Mouse (Mus musculus): ENCODE data around the gene Olfr1344. TPM values are rescaled to one million over a fixed set of nuclear protein-coding genes. Genes with fewer than 3 reads are reported as not detected.

The Olfr1344 gene
- polyA plus RNA-seq (2015; fragmentation: Nextera tagmentation; extraction: Ambion mirVana): not detected in 2 replicates

DNA sequence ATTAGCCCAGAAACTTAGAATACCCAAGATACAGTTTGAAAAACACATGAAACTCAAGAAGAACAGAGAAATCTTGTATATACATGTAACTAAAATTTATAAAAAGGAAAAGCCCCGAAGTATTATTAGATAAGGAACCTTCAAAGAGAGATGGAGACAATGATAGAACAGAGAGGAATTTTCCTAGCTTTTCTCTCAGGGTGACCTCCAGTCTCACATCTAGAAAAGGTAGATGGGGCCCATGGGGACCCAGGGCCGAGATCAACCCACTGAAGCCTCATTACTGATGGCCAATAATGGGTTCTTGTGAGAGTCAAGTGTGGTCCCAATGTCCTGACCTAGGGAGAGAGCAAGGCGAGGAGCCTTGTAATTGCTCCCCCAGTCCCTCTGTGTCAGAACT is at the start of gene Olfr1344:
Olfr1344 (plus strand) TSS at position 301 of the 400 bp plus-strand sequence.
- Histone ChIP-seq H3K4me3 (replicated peaks) (no peak within 1 kb of the TSS), H3K27me3 (no peaks in the 10 kb centered on the region), H3K9ac (no peak within 1 kb of the TSS), H3K36me3 (no peaks in the 10 kb centered on the region), H3K9me3 (replicated peaks) (no peaks in the 10 kb centered on the region), H3K27ac (no peak within 1 kb of the TSS), H3K4me2 (no peak within 1 kb of the TSS), H3K4me1 (replicated peaks) (no peaks in the 10 kb centered on the region)
- WGBS (ENCODE audit: insufficient replicate concordance): 41% methylated on average over 3 of the region's 3 CpGs
- DNase-seq: no peak
- no peak for ATAC-seq (ENCODE audit: low read depth)

- DNase-seq: no peak
- no peak for ATAC-seq (ENCODE audit: low read depth)
- Histone ChIP-seq H3K9me3 (replicated peaks) (no peaks in the 10 kb centered on the region), H3K9ac (no peak overlapping the region), H3K4me3 (replicated peaks) (no peak overlapping the region), H3K27ac (no peak overlapping the region), H3K36me3 (peaks cover 8% of the 10 kb centered on the region; the same call in 1 of the 2 replicates), H3K4me2 (no peak overlapping the region), H3K27me3 (no peaks in the 10 kb centered on the region), H3K4me1 (replicated peaks) (peaks cover 2% of the 10 kb centered on the region)
- WGBS (ENCODE audit: insufficient replicate concordance): 73% methylated on average over 5 of the region's 5 CpGs
These were observed 49.5 kb upstream of the Olfr1344 start for GRCm38 (mm10) chr7:6388971-6389370.

DNA sequence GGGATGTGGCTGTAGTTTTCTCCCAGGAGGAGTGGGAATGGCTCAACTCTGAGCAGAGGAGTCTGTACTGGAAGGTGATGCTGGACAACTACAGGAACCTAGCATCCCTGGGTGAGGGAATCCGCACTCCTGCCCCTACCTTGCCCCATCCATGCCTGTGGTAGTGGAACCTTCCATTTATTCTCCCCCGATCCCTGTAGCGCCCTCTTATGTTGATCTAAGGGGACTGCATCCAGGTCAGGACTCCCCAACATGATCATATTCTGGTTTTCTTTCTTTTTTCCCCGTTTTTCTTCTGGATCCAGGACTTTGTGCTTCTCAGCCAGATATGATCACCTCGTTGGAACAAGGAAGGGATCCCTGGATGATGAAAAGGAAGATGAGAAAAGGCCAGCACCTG is 49.0 kb upstream of the Olfr1344 start:
- no peaks in the 10 kb centered on the region for H3K27me3 ChIP-seq
- H3K4me2 ChIP-seq: no peak overlapping the region
- H3K9ac ChIP-seq: no peak overlapping the region
- no peak overlapping the region for H3K27ac ChIP-seq
- ATAC-seq (ENCODE audit: low read depth): no peak
- H3K4me3 ChIP-seq (replicated peaks): no peak overlapping the region
- peaks cover 8% of the 10 kb centered on the region for H3K36me3 ChIP-seq
- no peaks in the 10 kb centered on the region for H3K9me3 ChIP-seq (replicated peaks)
- H3K4me1 ChIP-seq (replicated peaks): no peaks in the 10 kb centered on the region; the same call in 1 of the 2 replicates
- 51% methylated on average over 5 of the region's 5 CpGs for WGBS (ENCODE audit: insufficient replicate concordance)
- no peak for DNase-seq

DNA sequence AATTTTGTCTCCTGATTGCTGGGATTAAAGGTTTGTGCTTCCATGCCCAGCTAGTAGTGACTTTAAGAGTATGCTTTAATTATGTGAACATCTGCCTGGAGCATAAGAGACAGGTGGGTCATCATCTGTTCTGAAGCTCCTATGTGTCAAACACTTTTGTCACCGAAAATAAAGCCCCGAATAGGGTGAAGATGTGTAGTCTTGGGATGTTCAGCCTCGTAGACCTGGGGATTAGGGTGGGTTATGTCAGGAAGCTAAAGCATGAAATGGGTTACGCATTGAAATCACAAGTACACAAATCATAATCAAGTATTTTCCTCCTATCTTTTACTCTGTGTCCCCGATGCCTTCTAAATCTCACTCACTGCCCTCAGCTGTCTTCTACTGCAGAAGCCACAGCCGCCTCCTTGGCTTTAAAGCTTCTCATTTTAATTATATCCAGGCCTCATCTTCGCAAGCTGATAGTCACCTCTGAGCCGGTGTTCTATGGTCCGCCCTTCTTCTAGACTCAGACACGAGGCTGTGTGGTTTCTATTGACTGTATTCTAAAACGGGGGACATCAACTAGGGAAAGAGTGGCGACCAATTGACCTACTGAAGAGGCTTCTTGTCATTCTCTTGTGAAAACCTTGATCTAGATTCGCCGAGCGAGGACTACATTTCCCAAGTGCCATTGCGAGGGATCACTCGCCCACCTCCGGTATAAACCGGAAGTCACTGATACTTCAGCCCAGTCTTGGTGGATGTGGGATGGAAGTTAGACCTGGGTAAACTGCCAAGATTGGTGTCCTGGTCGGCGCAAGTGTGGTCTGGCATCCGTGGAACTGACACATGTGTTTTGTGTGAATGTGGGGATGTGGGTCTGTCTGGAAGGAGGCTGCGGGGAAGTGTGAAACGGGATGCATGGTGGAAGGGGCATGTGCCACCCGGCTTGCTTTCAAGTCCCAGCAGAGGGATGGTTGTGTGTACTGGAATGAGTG is 40.2 kb upstream of the Olfr1344 start, which contains the start of gene Smim17:
Smim17 (plus strand) TSS at position 720 of the 980 bp plus-strand sequence.
- Histone ChIP-seq H3K4me3 (replicated peaks) (peak within 1 kb of the TSS; percentile 56), H3K27me3 (no peaks in the 10 kb centered on the region), H3K36me3 (peaks cover 5% of the 10 kb centered on the region; the same call in 1 of the 2 replicates), H3K9ac (peak within 1 kb of the TSS; percentile 47; the same call in 1 of the 2 replicates), H3K9me3 (replicated peaks) (no peaks in the 10 kb centered on the region), H3K27ac (no peak within 1 kb of the TSS), H3K4me2 (peak within 1 kb of the TSS; percentile 66), H3K4me1 (replicated peaks) (peaks cover 4% of the 10 kb centered on the region; the same call in 1 of the 2 replicates)
- DNase-seq (peak; percentile 22), ATAC-seq (ENCODE audit: low read depth) (peak; percentile 68)
- WGBS (ENCODE audit: insufficient replicate concordance): 23% methylated on average over 25 of the region's 25 CpGs

DNA sequence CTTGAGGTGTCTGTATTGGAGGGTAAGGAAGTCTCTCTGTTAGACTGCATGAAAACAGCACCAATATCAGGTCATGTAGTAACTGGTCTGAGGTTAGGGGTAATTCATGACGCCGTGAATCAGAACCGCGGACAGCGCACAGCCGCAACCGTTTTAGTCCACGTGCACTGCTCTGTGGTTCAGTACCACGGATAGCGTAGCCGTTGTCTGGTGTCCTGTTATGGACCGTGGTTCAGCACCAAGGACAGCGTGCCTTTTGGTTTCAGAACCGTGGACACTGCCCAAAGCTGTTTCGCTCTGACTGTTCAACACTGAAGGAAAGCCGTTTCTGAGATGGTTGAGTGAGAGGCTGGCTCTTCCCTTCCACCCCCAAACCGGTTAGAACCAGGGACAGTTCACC is 28.4 kb upstream of the Olfr1344 start, which contains the start of gene Gm20715:
Gm20715 (plus strand) TSS at position 235 of the 400 bp plus-strand sequence.
- peak; percentile 71 for DNase-seq
- ATAC-seq (ENCODE audit: low read depth): peak; percentile 86
- Histone ChIP-seq H3K27ac (no peak within 1 kb of the TSS), H3K9me3 (replicated peaks) (no peaks in the 10 kb centered on the region), H3K9ac (no peak within 1 kb of the TSS), H3K4me2 (no peak within 1 kb of the TSS), H3K4me1 (replicated peaks) (no peaks in the 10 kb centered on the region), H3K27me3 (no peaks in the 10 kb centered on the region), H3K36me3 (no peaks in the 10 kb centered on the region), H3K4me3 (replicated peaks) (no peak within 1 kb of the TSS)
- 3% methylated on average over 17 of the region's 17 CpGs for WGBS (ENCODE audit: insufficient replicate concordance)

DNA sequence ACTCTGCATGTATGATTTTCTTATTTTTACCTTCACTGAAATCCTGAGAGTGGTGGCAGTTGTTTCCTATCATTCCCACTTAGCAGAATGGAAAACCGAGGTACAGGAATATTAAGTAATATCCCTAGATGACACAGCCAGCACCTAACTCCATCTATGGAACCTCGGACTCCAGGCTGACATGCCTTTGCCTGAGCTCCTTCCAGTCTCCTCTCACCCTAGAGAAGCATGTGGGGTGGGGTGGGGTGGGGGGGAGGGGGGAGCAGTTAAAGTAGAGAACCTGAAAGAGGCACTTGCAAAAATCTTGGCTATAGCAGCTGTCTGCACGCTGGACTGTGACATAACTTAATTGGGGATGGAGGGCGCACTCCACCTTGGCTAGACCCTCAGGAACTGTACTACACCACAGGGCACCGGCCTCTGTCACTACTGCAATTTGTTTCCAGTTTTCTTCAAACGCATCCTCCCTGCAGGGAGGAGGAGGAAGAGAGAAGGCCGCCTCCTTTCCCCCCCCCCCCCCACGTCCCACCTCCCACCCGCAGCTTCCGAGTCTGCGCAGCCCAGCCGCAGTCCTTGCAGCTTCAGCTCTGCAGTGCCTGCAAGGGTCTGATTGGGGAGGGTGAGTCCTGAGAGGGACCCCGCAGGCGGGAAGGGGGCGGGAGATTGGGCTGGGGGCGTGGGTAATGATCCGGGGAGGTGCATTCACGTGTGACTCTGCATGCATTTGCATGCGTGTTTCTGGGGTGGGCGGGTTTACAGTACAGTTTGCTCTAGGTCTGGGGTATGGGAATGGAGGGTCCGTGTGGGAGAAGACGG is 23.7 kb upstream of the Olfr1344 start:
- no peak overlapping the region for H3K4me2 ChIP-seq
- H3K4me1 ChIP-seq (replicated peaks): no peaks in the 10 kb centered on the region
- H3K27me3 ChIP-seq: no peaks in the 10 kb centered on the region
- DNase-seq: no peak
- H3K9ac ChIP-seq: no peak overlapping the region
- H3K4me3 ChIP-seq (replicated peaks): no peak overlapping the region
- 10% methylated on average over 19 of the region's 22 CpGs for WGBS (ENCODE audit: insufficient replicate concordance)
- H3K27ac ChIP-seq: no peak overlapping the region
- ATAC-seq (ENCODE audit: low read depth): no peak
- H3K9me3 ChIP-seq (replicated peaks): no peaks in the 10 kb centered on the region
- H3K36me3 ChIP-seq: no peaks in the 10 kb centered on the region

GRCm38 (mm10) chr7:6415442-6415787 is 23.1 kb upstream of the Olfr1344 start:
- WGBS (ENCODE audit: insufficient replicate concordance): 23% methylated on average over 8 of the region's 8 CpGs
- no peak for ATAC-seq (ENCODE audit: low read depth)
- Histone ChIP-seq H3K27me3 (no peaks in the 10 kb centered on the region), H3K4me3 (replicated peaks) (no peak overlapping the region), H3K4me1 (replicated peaks) (no peaks in the 10 kb centered on the region), H3K36me3 (no peaks in the 10 kb centered on the region), H3K9me3 (replicated peaks) (no peaks in the 10 kb centered on the region), H3K27ac (no peak overlapping the region), H3K4me2 (no peak overlapping the region), H3K9ac (no peak overlapping the region)
- DNase-seq: no peak

GRCm38 (mm10) chr7:6419894-6420293 is 18.6 kb upstream of the Olfr1344 start:
- WGBS (ENCODE audit: insufficient replicate concordance): 49% methylated on average over 6 of the region's 6 CpGs
- no peaks in the 10 kb centered on the region for H3K9me3 ChIP-seq (replicated peaks)
- DNase-seq: no peak
- no peaks in the 10 kb centered on the region for H3K4me1 ChIP-seq (replicated peaks)
- H3K4me3 ChIP-seq (replicated peaks): no peak overlapping the region
- H3K27me3 ChIP-seq: no peaks in the 10 kb centered on the region
- H3K36me3 ChIP-seq: no peaks in the 10 kb centered on the region
- no peak overlapping the region for H3K9ac ChIP-seq
- no peak overlapping the region for H3K4me2 ChIP-seq
- no peak overlapping the region for H3K27ac ChIP-seq
- no peak for ATAC-seq (ENCODE audit: low read depth)

- Histone ChIP-seq H3K9ac (no peak overlapping the region), H3K27ac (no peak overlapping the region), H3K36me3 (no peaks in the 10 kb centered on the region), H3K4me2 (no peak overlapping the region), H3K9me3 (replicated peaks) (peaks cover 4% of the 10 kb centered on the region; the same call in 1 of the 2 replicates), H3K27me3 (no peaks in the 10 kb centered on the region), H3K4me3 (replicated peaks) (no peak overlapping the region), H3K4me1 (replicated peaks) (no peaks in the 10 kb centered on the region)
- whole genome bisulfite sequencing (ENCODE audit: insufficient replicate concordance): 70% methylated on average over 3 of the region's 3 CpGs
- ATAC-seq (ENCODE audit: low read depth) (no peak), DNase-seq (no peak)
These were observed 9.1 kb upstream of the Olfr1344 start for GRCm38 (mm10) chr7:6429381-6429780.

- WGBS (ENCODE audit: insufficient replicate concordance): 25% methylated on average over 2 of the region's 2 CpGs
- no peak overlapping the region for H3K9ac ChIP-seq
- H3K27me3 ChIP-seq: no peaks in the 10 kb centered on the region
- H3K4me3 ChIP-seq (replicated peaks): no peak overlapping the region
- no peaks in the 10 kb centered on the region for H3K4me1 ChIP-seq (replicated peaks)
- no peak overlapping the region for H3K4me2 ChIP-seq
- H3K9me3 ChIP-seq (replicated peaks): peaks cover 4% of the 10 kb centered on the region; the same call in 1 of the 2 replicates
- no peak for ATAC-seq (ENCODE audit: low read depth)
- no peaks in the 10 kb centered on the region for H3K36me3 ChIP-seq
- H3K27ac ChIP-seq: no peak overlapping the region
- peak; percentile 14 for DNase-seq
These were observed 8.1 kb upstream of the Olfr1344 start for GRCm38 (mm10) chr7:6430342-6430741.

GRCm38 (mm10) chr7:6441173-6441572 is 2.7 kb downstream of the Olfr1344 start:
- no peak for DNase-seq
- Histone ChIP-seq H3K27ac (no peak overlapping the region), H3K4me3 (replicated peaks) (no peak overlapping the region), H3K27me3 (no peaks in the 10 kb centered on the region), H3K9me3 (replicated peaks) (no peaks in the 10 kb centered on the region), H3K4me2 (no peak overlapping the region), H3K4me1 (replicated peaks) (no peaks in the 10 kb centered on the region), H3K36me3 (no peaks in the 10 kb centered on the region), H3K9ac (no peak overlapping the region)
- no peak for ATAC-seq (ENCODE audit: low read depth)
- 33% methylated on average over 2 of the region's 2 CpGs for WGBS (ENCODE audit: insufficient replicate concordance)

Measured in liver, embryonic 13.5 days (tissue).